Mouse (Mus musculus): Measurements from ENCODE around the gene Sult1a1. TPM values are rescaled to one million over a fixed set of nuclear protein-coding genes. Genes with fewer than 3 reads are reported as not detected.

Sult1a1 gene
- total RNA-seq, 2 experiments from 2014 or later: 24.0 to 45.6 TPM

GRCm38 (mm10) chr7:126628111-126628510 is 48.1 kb downstream of the Sult1a1 start:
- no peak for DNase-seq (ENCODE audit: low spot score in 2 of 2)

GRCm38 (mm10) chr7:126625807-126626600 is 50.2 kb downstream of the Sult1a1 start:
- no peak for DNase-seq (ENCODE audit: low spot score in 2 of 2)

GRCm38 (mm10) chr7:126625369-126625768 is 50.9 kb downstream of the Sult1a1 start:
- DNase-seq (ENCODE audit: low spot score in 2 of 2): peak in 1 of 2 experiments; percentile 46

GRCm38 (mm10) chr7:126624774-126625173 is 51.5 kb downstream of the Sult1a1 start:
- no peak for DNase-seq (ENCODE audit: low spot score in 2 of 2)

GRCm38 (mm10) chr7:126623381-126623780 is 52.9 kb downstream of the Sult1a1 start:
- DNase-seq (ENCODE audit: low spot score in 2 of 2): no peak

Other genes with a start within 250 kb of the Sult1a1 start
- gene Rabep2, start 247.7 kb downstream of the Sult1a1 start, total RNA-seq (2021): 10 to 100 TPM; 52.1 to 63.2 TPM
- 100 to 1,000 TPM in 1 of 2 experiments, 10 to 100 TPM in 1; 56.9 to 145 TPM for gene Atp2a1, start 213.3 kb downstream of the Sult1a1 start, total RNA-seq (2021)
- 10 to 100 TPM; 59.2 to 60.9 TPM for gene Sh2b1, start 201.0 kb downstream of the Sult1a1 start, total RNA-seq (2021)
- 100 to 1,000 TPM; 158 to 166 TPM for gene Tufm, start 189.1 kb downstream of the Sult1a1 start, total RNA-seq (2021)
- 100 to 1,000 TPM; 109 to 127 TPM for gene Atxn2l, start 173.0 kb downstream of the Sult1a1 start, total RNA-seq (2021)
- gene Eif3c, start 110.0 kb downstream of the Sult1a1 start, total RNA-seq (2021): 100 to 1,000 TPM; 255 to 260 TPM
- 1 to 10 TPM; 1.1 to 1.2 TPM for gene Apobr, start 91.5 kb downstream of the Sult1a1 start, total RNA-seq (2021)
- 10 to 100 TPM; 30.7 to 32.1 TPM for gene Cln3, start 90.6 kb downstream of the Sult1a1 start, total RNA-seq (2021)
- not detected for gene Il27, start 81.5 kb downstream of the Sult1a1 start, total RNA-seq (2021)
- 10 to 100 TPM in 1 of 2 experiments, 1 to 10 TPM in 1; 7.5 to 15.3 TPM for gene Nupr1, start 45.6 kb downstream of the Sult1a1 start, total RNA-seq (2021)
- gene Sgf29, start 27.1 kb downstream of the Sult1a1 start, total RNA-seq (2021): 10 to 100 TPM; 30.4 to 33.5 TPM
- gene Bola2, start 19.0 kb upstream of the Sult1a1 start, total RNA-seq (2021): 10 to 100 TPM; 85.4 to 98.8 TPM
- gene Slx1b, start 19.4 kb upstream of the Sult1a1 start, total RNA-seq (2021): 10 to 100 TPM; 18.4 to 18.9 TPM
- 10 to 100 TPM; 15.5 to 18.9 TPM for gene Coro1a, start 31.4 kb upstream of the Sult1a1 start, total RNA-seq (2021)
- 100 to 1,000 TPM; 162 to 172 TPM for gene Mapk3, start 83.2 kb upstream of the Sult1a1 start, total RNA-seq (2021)
- 1 to 10 TPM; 9.3 to 9.5 TPM for gene Gdpd3, start 89.9 kb upstream of the Sult1a1 start, total RNA-seq (2021)
- 100 to 1,000 TPM; 112 to 122 TPM for gene Ypel3, start 100.5 kb upstream of the Sult1a1 start, total RNA-seq (2021)
- under 1 TPM; 0.65 to 0.90 TPM for gene Tbx6, start 105.1 kb upstream of the Sult1a1 start, total RNA-seq (2021)
- gene Ppp4c, start 116.1 kb upstream of the Sult1a1 start, total RNA-seq (2021): 100 to 1,000 TPM; 134 to 142 TPM
- 10 to 100 TPM; 16.7 to 18.0 TPM for gene Fam57b, start 121.2 kb upstream of the Sult1a1 start, total RNA-seq (2021)
- gene 4930451I11Rik, start 155.2 kb upstream of the Sult1a1 start, total RNA-seq (2021): not detected
- gene Doc2a, start 171.0 kb upstream of the Sult1a1 start, total RNA-seq (2021): 1 to 10 TPM; 3.1 to 3.6 TPM
- gene Hirip3, start 185.5 kb upstream of the Sult1a1 start, total RNA-seq (2021): 10 to 100 TPM; 32.3 to 41.4 TPM
- gene Ino80e, start 185.9 kb upstream of the Sult1a1 start, total RNA-seq (2021): 10 to 100 TPM; 49.7 to 51.9 TPM
- 100 to 1,000 TPM; 104 to 108 TPM for gene Taok2, start 208.3 kb upstream of the Sult1a1 start, total RNA-seq (2021)
- gene Tmem219, start 246.5 kb upstream of the Sult1a1 start, total RNA-seq (2021): 10 to 100 TPM; 34.9 to 39.0 TPM

Measured in adrenal gland, postnatal 4 days (tissue).